Mouse (Mus musculus) G1E (cell line): ENCODE data around the gene Pik3r2. TPM values are rescaled to one million over a fixed set of nuclear protein-coding genes. Genes with fewer than 3 reads are reported as not detected.
A peak's percentile ranks its signal among the peaks of the same experiment; 100 is the strongest.

Experiments
- ATAC-seq: 2 replicates; pipeline ENCODE4 v1.8.0; 2016; ENCODE audit warnings: mild to moderate bottlenecking; ENCODE audit not compliant: insufficient number of reproducible peaks, poor library complexity, low FRiP score, severe bottlenecking; ENCODE audit errors: extremely low read depth
- DNase-seq: peaks from one replicate; pipeline ENCODE4 v3.0.0; 2012; ENCODE audit warnings: low spot score
- H3K27me3 ChIP-seq: 2 replicates; pipeline ENCODE4 v1.6.1; 2012; ENCODE audit warnings: mild to moderate bottlenecking, low read length, inconsistent platforms; ENCODE audit not compliant: insufficient read depth
- H3K36me3 ChIP-seq: replicated peaks from 2 replicates; pipeline ENCODE3; 2012; ENCODE audit warnings: mild to moderate bottlenecking, inconsistent platforms
- H3K4me1 ChIP-seq: 2 replicates; pipeline ENCODE4 v1.6.1; 2012; ENCODE audit warnings: low read depth, low read length, inconsistent platforms, mixed read lengths; ENCODE audit not compliant: insufficient read depth
- H3K4me3 ChIP-seq: 2 replicates; pipeline ENCODE4 v1.5.1; 2012; ENCODE audit warnings: low read depth, mild to moderate bottlenecking, inconsistent platforms, low read length, moderate library complexity, mixed read lengths
- H3K9me3 ChIP-seq: replicated peaks from 2 replicates; pipeline ENCODE4 v1.6.1; 2012; ENCODE audit warnings: inconsistent platforms
- CTCF ChIP-seq: IDR thresholded peaks from 2 replicates; pipeline ENCODE4 v1.5.1; 2012; ENCODE audit warnings: low read depth, low read length, inconsistent platforms, mixed read lengths
- GATA1 ChIP-seq: IDR thresholded peaks from 2 replicates; pipeline ENCODE4 v1.6.1; 2012; ENCODE audit warnings: borderline replicate concordance, low read length, inconsistent platforms, mixed read lengths
- GATA2 ChIP-seq: IDR thresholded peaks from 2 replicates; pipeline ENCODE4 v1.6.1; 2012; ENCODE audit warnings: low read depth, low read length, inconsistent platforms, borderline replicate concordance
- POLR2AphosphoS5 ChIP-seq: IDR thresholded peaks from 2 replicates; pipeline ENCODE4 v1.6.1; 2012; ENCODE audit warnings: low read depth, low read length, inconsistent platforms; ENCODE audit not compliant: insufficient replicate concordance
- TAL1 ChIP-seq: conservative IDR thresholded peaks from 2 replicates; pipeline ENCODE4 v1.6.1; 2012; ENCODE audit warnings: low read depth, low read length, inconsistent platforms, mixed read lengths
- polyA plus RNA-seq: library from polyadenylated mRNA; stranded (reverse); fragments of >175 nt; gene quantifications from 2 replicates; pipeline ENCODE4 v1.2.3, GENCODE M21; 2012
- total RNA-seq, 2 experiments: library from RNA; stranded (forward) in 1 of 2; stranded (reverse) in 1 of 2; fragments of 200-1000 nt in 1 of 2; fragments of >200 nt in 1 of 2; fragmentation: Nextera tagmentation in 1 of 2; gene quantifications; 2 replicates each; pipeline ENCODE4 v1.2.3; 2014 to 2017

Gene Pik3r2
- total and polyA plus RNA-seq, 3 experiments = 7.1 to 55.0 (median 13.3) TPM

DNA sequence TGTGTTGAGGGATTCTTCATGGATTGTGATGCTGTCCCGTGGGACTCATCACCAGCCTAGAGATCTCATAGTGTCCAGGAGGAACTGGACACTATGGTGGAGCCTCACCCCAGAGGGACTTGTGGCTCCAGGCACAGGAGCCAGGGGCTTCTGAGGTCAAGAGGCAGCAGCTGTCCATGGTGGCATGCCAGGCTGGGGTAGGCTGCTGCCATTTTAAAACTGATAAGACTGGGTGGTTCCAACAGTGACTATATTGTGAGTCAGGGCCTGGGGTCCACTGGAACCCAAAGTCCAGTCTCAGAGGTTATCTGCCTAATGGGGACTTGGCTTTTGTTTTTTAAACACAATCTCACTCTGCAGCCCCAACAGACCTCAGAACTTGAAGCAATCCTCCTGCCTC, 25.3 kb upstream of the Pik3r2 start:
- DNase-seq (no peak), ATAC-seq (no peak)
- Histone ChIP-seq H3K4me1 (peaks cover 79% of the 10 kb centered on the region), H3K9me3 (no peaks in the 10 kb centered on the region), H3K27me3 (no peaks in the 10 kb centered on the region), H3K36me3 (peaks cover 30% of the 10 kb centered on the region), H3K4me3 (no peak overlapping the region)
- TF ChIP-seq POLR2AphosphoS5 (no peak), CTCF (no peak), GATA2 (no peak), GATA1 (no peak), TAL1 (no peak)

DNA sequence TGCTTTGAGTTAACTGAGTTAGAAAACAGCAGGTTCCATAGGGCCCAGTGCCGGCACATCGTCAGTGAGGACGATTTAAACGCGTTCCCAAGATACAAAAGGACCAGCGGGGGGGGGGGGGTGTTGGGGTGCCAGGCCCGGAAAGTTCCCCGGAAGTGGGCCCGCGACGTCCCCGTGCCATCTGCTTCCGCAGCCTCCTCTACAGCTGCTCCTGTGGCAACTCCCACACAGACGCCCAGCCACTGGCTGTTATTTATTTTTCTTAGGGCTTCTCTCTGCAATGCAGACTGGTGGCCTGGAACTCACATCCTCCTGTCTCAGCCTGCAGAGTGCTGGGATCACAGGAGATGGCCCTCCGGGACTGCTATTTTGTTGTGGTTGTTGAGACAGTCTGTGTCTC, 24.6 kb upstream of the Pik3r2 start:
- ATAC-seq (no peak), DNase-seq (no peak)
- peaks cover 30% of the 10 kb centered on the region for H3K36me3 ChIP-seq
- H3K27me3 ChIP-seq = no peaks in the 10 kb centered on the region
- peaks cover 78% of the 10 kb centered on the region for H3K4me1 ChIP-seq
- TF ChIP-seq POLR2AphosphoS5 (no peak), TAL1 (no peak), CTCF (no peak), GATA2 (no peak), GATA1 (no peak)
- no peak overlapping the region for H3K4me3 ChIP-seq
- H3K9me3 ChIP-seq = no peaks in the 10 kb centered on the region

DNA sequence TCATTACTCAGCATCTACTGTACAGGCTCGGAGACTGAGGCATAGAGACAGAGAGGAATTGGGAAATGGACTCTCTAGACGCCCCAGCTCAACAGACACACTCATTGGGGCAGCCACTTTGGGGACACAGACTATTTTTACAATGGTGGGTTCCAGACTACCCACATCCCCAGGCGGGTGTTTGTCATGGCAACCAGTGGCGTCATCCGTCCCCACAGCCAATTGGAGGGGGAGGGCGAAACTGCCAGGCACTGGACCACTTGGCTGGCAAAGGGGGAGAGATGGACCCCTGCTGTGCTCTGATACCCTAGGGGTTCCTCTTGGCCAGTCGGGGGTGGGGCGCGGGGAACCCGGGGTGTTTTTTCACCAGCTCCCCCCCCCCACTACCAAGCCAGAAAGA, 24.1 kb upstream of the Pik3r2 start:
- ATAC-seq = no peak
- Histone ChIP-seq H3K9me3 (no peaks in the 10 kb centered on the region), H3K4me3 (no peak overlapping the region), H3K27me3 (no peaks in the 10 kb centered on the region), H3K4me1 (peaks cover 78% of the 10 kb centered on the region), H3K36me3 (peaks cover 33% of the 10 kb centered on the region)
- TF ChIP-seq GATA2 (no peak), POLR2AphosphoS5 (no peak), CTCF (no peak), GATA1 (no peak), TAL1 (no peak)
- no peak for DNase-seq

DNA sequence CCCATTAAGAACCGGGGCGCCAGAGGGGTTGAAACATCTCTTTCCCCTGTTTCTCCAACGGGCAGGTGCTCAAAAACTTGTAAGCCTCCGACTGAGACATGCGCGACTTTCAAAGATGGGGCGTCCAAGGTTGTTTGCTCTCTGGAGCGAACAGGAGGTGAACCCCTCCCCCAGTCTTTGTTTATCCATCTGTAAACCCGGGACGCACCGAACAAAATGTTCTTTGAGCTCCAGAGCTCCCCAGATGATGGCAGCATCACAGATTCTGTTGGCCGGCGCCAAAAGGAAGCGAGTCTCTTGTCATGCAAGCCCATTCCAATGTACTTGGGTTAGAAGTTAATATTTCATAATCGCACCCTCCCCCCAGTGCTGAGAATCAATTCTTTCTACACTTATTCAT, 21.8 kb upstream of the Pik3r2 start:
- H3K4me1 ChIP-seq = peaks cover 74% of the 10 kb centered on the region
- peak overlapping the region; percentile 77; the same call in 1 of the 2 replicates for H3K4me3 ChIP-seq

DNA sequence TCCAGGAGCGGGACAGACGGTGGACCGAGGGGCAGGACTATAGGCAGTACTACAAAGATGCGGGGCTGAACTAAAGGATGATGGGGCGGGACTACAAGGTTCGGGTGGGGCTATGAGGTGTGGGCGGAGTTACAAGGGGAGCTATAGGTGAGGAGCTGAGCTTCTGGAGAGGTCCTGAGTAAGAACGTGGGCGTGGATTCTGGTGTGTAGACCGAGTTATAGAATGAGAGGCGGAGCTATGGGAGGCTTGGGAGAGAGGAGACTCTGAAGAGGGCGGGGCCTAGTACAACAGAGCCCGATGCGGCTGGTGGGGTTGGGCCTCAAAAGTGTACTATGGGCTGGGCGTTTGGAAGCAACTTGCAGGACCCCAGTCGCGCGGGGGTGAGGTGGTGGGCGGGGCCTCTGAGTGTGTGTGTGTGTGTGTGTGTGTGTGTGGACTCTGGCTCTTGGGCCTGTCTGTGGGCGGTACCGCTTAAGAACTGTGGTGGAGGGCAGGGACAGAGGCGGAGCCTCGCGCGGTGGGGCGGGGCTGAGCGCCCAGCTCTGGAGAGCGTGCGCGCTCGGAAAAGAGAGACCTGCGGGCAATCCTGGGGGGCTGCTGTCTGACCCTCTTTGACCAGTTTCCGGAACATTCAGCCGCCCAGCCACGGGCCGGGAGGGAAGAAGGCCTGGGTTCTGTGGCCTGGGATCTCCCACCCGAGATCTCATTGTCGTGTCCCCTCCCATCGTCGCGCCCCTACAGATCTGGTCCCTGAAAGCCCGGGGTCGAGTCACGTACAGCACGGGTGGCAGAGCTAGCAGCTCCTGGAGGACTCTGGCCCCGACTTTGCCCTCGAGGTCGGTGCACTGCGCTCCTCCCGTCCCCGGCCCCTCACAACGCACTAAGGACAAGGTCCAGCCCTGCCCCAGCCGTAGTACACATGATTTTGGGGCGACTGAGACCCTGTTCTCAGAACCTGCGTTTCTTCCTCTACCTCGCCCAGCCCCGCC, 20.9 kb upstream of the Pik3r2 start:
- DNase-seq (peak; percentile 95), ATAC-seq (peak; percentile 86)
- peak overlapping the region; percentile 77 for H3K4me3 ChIP-seq
- H3K9me3 ChIP-seq = no peaks in the 10 kb centered on the region
- H3K27me3 ChIP-seq = no peaks in the 10 kb centered on the region; the same call in 1 of the 2 replicates
- peaks cover 75% of the 10 kb centered on the region for H3K4me1 ChIP-seq
- TF ChIP-seq GATA2 = no peak
- no peak for TF ChIP-seq CTCF
- no peak for TF ChIP-seq TAL1
- no peak for TF ChIP-seq GATA1
- TF ChIP-seq POLR2AphosphoS5 = no peak
- peaks cover 53% of the 10 kb centered on the region for H3K36me3 ChIP-seq

More for the DNA sequence above, 21.8 kb upstream of the Pik3r2 start:
- TF ChIP-seq GATA1 (no peak), GATA2 (no peak), CTCF (no peak), TAL1 (no peak), POLR2AphosphoS5 (no peak)
- DNase-seq (no peak), ATAC-seq (no peak)
- H3K27me3 ChIP-seq = no peaks in the 10 kb centered on the region; the same call in 1 of the 2 replicates
- H3K9me3 ChIP-seq = no peaks in the 10 kb centered on the region
- peaks cover 53% of the 10 kb centered on the region for H3K36me3 ChIP-seq

DNA sequence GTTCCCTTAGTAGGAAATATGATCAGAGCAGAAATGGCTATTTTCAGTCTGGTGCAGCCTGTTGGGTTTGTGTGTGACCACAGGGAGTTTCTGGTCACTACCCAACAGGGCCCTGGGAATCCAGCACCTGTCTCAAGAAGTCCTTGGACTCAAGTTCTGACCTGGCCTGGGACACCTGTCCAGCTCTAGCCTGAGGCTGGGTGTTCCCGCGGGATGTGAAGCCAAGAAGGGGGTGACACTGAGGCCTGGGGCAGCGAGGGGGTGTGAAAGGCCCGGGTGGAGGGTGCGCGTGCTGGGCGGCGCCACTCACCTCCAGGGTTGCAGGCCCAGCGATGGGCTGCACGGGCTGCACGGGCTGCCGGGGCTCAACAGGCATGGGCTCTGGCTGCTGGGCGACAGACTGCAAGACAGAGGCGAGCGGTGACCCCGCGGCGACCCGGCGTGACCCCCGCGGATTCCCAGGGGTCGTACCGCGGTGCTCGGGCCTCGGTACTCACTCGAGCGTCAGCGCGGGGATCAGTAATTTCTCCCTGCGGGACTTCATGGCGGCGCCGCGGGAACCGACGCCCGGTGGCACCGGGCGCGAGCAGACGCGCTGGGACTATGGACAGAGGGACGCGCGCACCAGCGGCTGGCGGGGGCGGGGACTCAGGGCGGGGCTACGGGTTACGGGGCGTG, 20.0 kb upstream of the Pik3r2 start:
- H3K4me1 ChIP-seq = peaks cover 73% of the 10 kb centered on the region
- TF ChIP-seq GATA2 (no peak), GATA1 (no peak), CTCF (no peak), TAL1 (no peak), POLR2AphosphoS5 (no peak)
- no peaks in the 10 kb centered on the region; the same call in 1 of the 2 replicates for H3K27me3 ChIP-seq
- ATAC-seq (no peak), DNase-seq (peak; percentile 37)
- H3K4me3 ChIP-seq = peak overlapping the region; percentile 77
- no peaks in the 10 kb centered on the region for H3K9me3 ChIP-seq
- H3K36me3 ChIP-seq = peaks cover 46% of the 10 kb centered on the region
